Mouse (Mus musculus): ENCODE data around the gene Olfr698. TPM values are rescaled to one million over a fixed set of nuclear protein-coding genes. Genes with fewer than 3 reads are reported as not detected.
"Not testable (repeated sequence)": the region's sequence is repeated elsewhere in the genome, so short reads cannot be mapped to it uniquely, and the experiment has no call there.

The Olfr698 gene
- not detected for total RNA-seq (2021)
- long read RNA-seq, result 0 reads

- DNase-seq (ENCODE audit: low spot score in 2 of 2), result no peak
Measured at GRCm38 (mm10) chr7:106755297-106755696, at the start of gene Olfr698. Gene Olfr698 (minus strand): TSS chr7:106755397.

GRCm38 (mm10) chr7:106793098-106793497 is 37.9 kb upstream of the Olfr698 start, which contains the start of gene Olfr699:
Gene Olfr699 (minus strand): TSS chr7:106793198.
- no peak for DNase-seq (ENCODE audit: low spot score in 2 of 2)

GRCm38 (mm10) chr7:106788330-106788729 is 33.1 kb upstream of the Olfr698 start:
- no peak for DNase-seq (ENCODE audit: low spot score in 2 of 2)

GRCm38 (mm10) chr7:106761008-106761407 is 5.8 kb upstream of the Olfr698 start:
- not testable (repeated sequence) for DNase-seq (ENCODE audit: low spot score in 2 of 2)

GRCm38 (mm10) chr7:106758800-106759199 is 3.6 kb upstream of the Olfr698 start:
- no peak for DNase-seq (ENCODE audit: low spot score in 2 of 2)

GRCm38 (mm10) chr7:106745811-106746210 is 9.4 kb downstream of the Olfr698 start:
- no peak for DNase-seq (ENCODE audit: low spot score in 2 of 2)

- no peak for DNase-seq (ENCODE audit: low spot score in 2 of 2)
Measured at GRCm38 (mm10) chr7:106742343-106742742, 12.9 kb downstream of the Olfr698 start, which contains the start of gene Olfr697. Gene Olfr697 (minus strand): TSS chr7:106742443.

- no peak for DNase-seq (ENCODE audit: low spot score in 2 of 2)
Measured at GRCm38 (mm10) chr7:106737028-106737427, 18.2 kb downstream of the Olfr698 start.

- no peak for DNase-seq (ENCODE audit: low spot score in 2 of 2)
Measured at GRCm38 (mm10) chr7:106733717-106734116, 21.5 kb downstream of the Olfr698 start.

GRCm38 (mm10) chr7:106725654-106726053 is 29.5 kb downstream of the Olfr698 start:
- not testable (repeated sequence) for DNase-seq (ENCODE audit: low spot score in 2 of 2)

- no peak for DNase-seq (ENCODE audit: low spot score in 2 of 2)
Measured at GRCm38 (mm10) chr7:106716296-106716695, 38.9 kb downstream of the Olfr698 start, which contains the start of gene Olfr695. Gene Olfr695 (minus strand): TSS chr7:106716396.

- no peak for DNase-seq (ENCODE audit: low spot score in 2 of 2)
Measured at GRCm38 (mm10) chr7:106711463-106711862, 43.7 kb downstream of the Olfr698 start.

- DNase-seq (ENCODE audit: low spot score in 2 of 2), result not testable (repeated sequence)
Measured at GRCm38 (mm10) chr7:106707705-106708104, 47.5 kb downstream of the Olfr698 start.

Other genes starting within 250 kb of the Olfr698 start
- not detected for gene Olfr693, start 74.8 kb downstream of the Olfr698 start, total RNA-seq (2021)
- gene Olfr694, start 63.6 kb downstream of the Olfr698 start, total RNA-seq (2021), result not detected
- gene Olfr695, start 39.0 kb downstream of the Olfr698 start, total RNA-seq (2021), result not detected
- gene Olfr697, start 13.0 kb downstream of the Olfr698 start, total RNA-seq (2021), result not detected
- gene Olfr699, start 37.8 kb upstream of the Olfr698 start, total RNA-seq (2021), result not detected
- not detected for gene Olfr700, start 53.4 kb upstream of the Olfr698 start, total RNA-seq (2021)
- gene Olfr701, start 58.7 kb upstream of the Olfr698 start, total RNA-seq (2021), result not detected
- gene Olfr702, start 78.5 kb upstream of the Olfr698 start, total RNA-seq (2021), result not detected
- gene Olfr703, start 88.0 kb upstream of the Olfr698 start, total RNA-seq (2021), result not detected
- gene Olfr704, start 107.8 kb upstream of the Olfr698 start, total RNA-seq (2021), result not detected
- gene Olfr705, start 121.5 kb upstream of the Olfr698 start, total RNA-seq (2021), result not detected
- gene Olfr706, start 132.8 kb upstream of the Olfr698 start, total RNA-seq (2021), result not detected
- gene Olfr707, start 145.8 kb upstream of the Olfr698 start, total RNA-seq (2021), result not detected
- gene Olfr1532-ps1, start 152.6 kb upstream of the Olfr698 start, total RNA-seq (2021), result not detected
- not detected for gene Olfr709-ps1, start 176.8 kb upstream of the Olfr698 start, total RNA-seq (2021)
- gene Olfr710, start 192.9 kb upstream of the Olfr698 start, total RNA-seq (2021), result not detected
- gene Olfr6, start 208.5 kb upstream of the Olfr698 start, total RNA-seq (2021), result under 1 TPM; 0.25 to 0.33 TPM
- gene Olfr711, start 220.1 kb upstream of the Olfr698 start, total RNA-seq (2021), result not detected

Measured in layer of hippocampus, postnatal 10 days (tissue).